ENCODE assay signal across 21 mouse cellular contexts in the genomic region with DNA sequence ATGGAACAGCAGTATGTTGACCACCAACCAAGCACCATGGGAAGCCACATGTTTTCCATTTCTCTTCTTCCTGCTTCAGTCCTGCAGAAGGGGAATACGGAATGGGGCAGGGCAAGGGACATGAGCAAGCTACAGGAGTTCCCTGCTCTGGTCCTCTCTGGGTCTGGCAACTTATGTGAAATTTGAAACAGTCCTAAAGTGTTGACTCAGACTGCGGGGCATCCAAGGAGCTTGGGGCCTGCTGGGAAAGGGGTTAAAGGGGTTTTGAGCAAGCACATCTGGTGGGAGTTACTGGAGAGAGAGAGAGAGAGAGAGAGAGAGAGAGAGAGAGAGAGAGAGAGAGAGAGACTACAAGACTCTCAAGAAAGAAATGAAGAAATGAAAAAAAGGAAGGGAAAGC. TPM values are rescaled to one million over a fixed set of nuclear protein-coding genes. Genes with fewer than 3 reads are reported as not detected.
DNase-seq lines count a peak whose midpoint lies in the region; ATAC-seq lines count a peak whose summit lies in the region.
"Had no signal": no experiment of that assay in that cellular context is flagged by ENCODE, and none has a peak within 500 bp of the region (broad histone marks: within the 10 kb centered on the region; RNA-seq: fewer than 3 reads in every experiment).

No protein-coding gene starts in this region.

- no peak overlapping the region for H3K9ac ChIP-seq in liver, embryonic 13.5 days
- no peak overlapping the region for H3K9ac ChIP-seq in embryonic facial prominence, embryonic 15.5 days
- H3K9ac ChIP-seq: forebrain, embryonic 12.5 days had no signal

- peak overlapping the region; percentile 66; the same call in 1 of the 2 replicates for H3K27ac ChIP-seq in liver, embryonic 13.5 days
- H3K27ac ChIP-seq in embryonic facial prominence, embryonic 15.5 days (replicated peaks), result no peak overlapping the region; the same call in 1 of the 2 replicates
- H3K27ac ChIP-seq: forebrain, embryonic 12.5 days had no signal

- 75% methylated on average over 2 of the region's 2 CpGs for WGBS in liver, embryonic 13.5 days (ENCODE audit: insufficient replicate concordance)
- 15% methylated on average over 2 of the region's 2 CpGs for WGBS in embryonic facial prominence, embryonic 15.5 days

- H3K4me3 ChIP-seq in liver, embryonic 13.5 days (replicated peaks), result no peak overlapping the region
- H3K4me3 ChIP-seq in embryonic facial prominence, embryonic 15.5 days (replicated peaks), result no peak overlapping the region
- H3K4me3 ChIP-seq: forebrain, embryonic 12.5 days; megakaryocyte, embryonic 14.5 days had no signal

- H3K36me3 ChIP-seq in liver, embryonic 13.5 days, result no peaks in the 10 kb centered on the region
- H3K36me3 ChIP-seq in embryonic facial prominence, embryonic 15.5 days, result no peaks in the 10 kb centered on the region
- H3K36me3 ChIP-seq: forebrain, embryonic 12.5 days had no signal

- ATAC-seq in liver, embryonic 13.5 days (ENCODE audit: low read depth), result no peak
- ATAC-seq in embryonic facial prominence, embryonic 15.5 days (ENCODE audit: insufficient number of reproducible peaks, low FRiP score, low TSS enrichment, low read depth), result peak; percentile 72

- no peaks in the 10 kb centered on the region for H3K9me3 ChIP-seq in liver, embryonic 13.5 days (replicated peaks)
- H3K9me3 ChIP-seq in embryonic facial prominence, embryonic 15.5 days (replicated peaks), result no peaks in the 10 kb centered on the region
- H3K9me3 ChIP-seq: forebrain, embryonic 12.5 days had no signal

- H3K4me1 ChIP-seq in liver, embryonic 13.5 days (replicated peaks), result peaks cover 57% of the 10 kb centered on the region
- no peaks in the 10 kb centered on the region; the same call in 1 of the 2 replicates for H3K4me1 ChIP-seq in embryonic facial prominence, embryonic 15.5 days
- H3K4me1 ChIP-seq: forebrain, embryonic 12.5 days had no signal

- DNase-seq in liver, embryonic 13.5 days, result no peak
- no peak for DNase-seq in liver
- DNase-seq in embryo, embryonic 10.5 days (ENCODE audit: low spot score), result peak; percentile 48
- DNase-seq in mesoderm, embryonic 11.5 days (ENCODE audit: low read depth, low spot score), result peak; percentile 44
- DNase-seq in T-cell, adult 2 months (ENCODE audit: low spot score), result no peak
- no peak for DNase-seq in lung, postnatal 14 days
- DNase-seq in c-Kit-positive CD71-positive TER-119-positive erythroid progenitor cells, embryonic 14.5 days (ENCODE audit: low spot score), result no peak
- DNase-seq: adrenal gland, postnatal 14 days; B cell, adult 2 months; cerebellum, adult 2 months; cerebellum, postnatal 36 days; kidney, adult 2 months; kidney, postnatal 10 days; lung, postnatal 10 days; right cerebral cortex, postnatal 4 days; thymus, postnatal 25 days had no signal

- H3K27me3 ChIP-seq in liver, embryonic 13.5 days, result no peaks in the 10 kb centered on the region
- no peaks in the 10 kb centered on the region for H3K27me3 ChIP-seq in embryonic facial prominence, embryonic 15.5 days

- H3K4me2 ChIP-seq in liver, embryonic 13.5 days, result no peak overlapping the region
- H3K4me2 ChIP-seq in embryonic facial prominence, embryonic 15.5 days (replicated peaks), result no peak overlapping the region
- H3K4me2 ChIP-seq: forebrain, embryonic 12.5 days had no signal

RNA-seq across cellular contexts. Expression of gene Prpsap1, which starts 14.7 kb away (rescaled TPM):
- polyA plus RNA-seq in liver, embryonic 13.5 days (2015; fragmentation: Nextera tagmentation; extraction: Ambion mirVana), result 59.3 and 62.7 TPM in 2 replicates
- 154 and 161 TPM in 2 replicates for polyA plus RNA-seq in embryonic facial prominence, embryonic 15.5 days (2015; fragmentation: Nextera tagmentation; extraction: Ambion mirVana)

RNA-seq across cellular contexts. Expression of gene Sphk1, which starts 22.0 kb away (rescaled TPM):
- polyA plus RNA-seq in liver, embryonic 13.5 days (2015; fragmentation: Nextera tagmentation; extraction: Ambion mirVana), result 28.5 and 32.7 TPM in 2 replicates
- polyA plus RNA-seq in embryonic facial prominence, embryonic 15.5 days (2015; fragmentation: Nextera tagmentation; extraction: Ambion mirVana), result 12.3 and 12.5 TPM in 2 replicates

RNA-seq across cellular contexts. Expression of gene Qrich2, which starts 42.6 kb away (rescaled TPM):
- not detected in 2 replicates for polyA plus RNA-seq in liver, embryonic 13.5 days (2015; fragmentation: Nextera tagmentation; extraction: Ambion mirVana)
- 0.09 and 0.16 TPM in 2 replicates for polyA plus RNA-seq in embryonic facial prominence, embryonic 15.5 days (2015; fragmentation: Nextera tagmentation; extraction: Ambion mirVana)
- polyA plus RNA-seq: forebrain, embryonic 12.5 days; heart, postnatal 0 days; liver, embryonic 16.5 days had no signal

Comparison
In these comparisons a context has a peak if more than half of its experiments do, and no peak if none do; other contexts are left out.
1. DNase-seq: peak in embryo, embryonic 10.5 days (single experiment) and mesoderm, embryonic 11.5 days (single experiment); none in liver, embryonic 13.5 days (single experiment), liver (single experiment), T-cell, adult 2 months (single experiment), lung, postnatal 14 days (single experiment) and c-Kit-positive CD71-positive TER-119-positive erythroid progenitor cells, embryonic 14.5 days (single experiment).